Comparison of ENCODE assay signal across 22 mouse cellular contexts in the genomic region with DNA sequence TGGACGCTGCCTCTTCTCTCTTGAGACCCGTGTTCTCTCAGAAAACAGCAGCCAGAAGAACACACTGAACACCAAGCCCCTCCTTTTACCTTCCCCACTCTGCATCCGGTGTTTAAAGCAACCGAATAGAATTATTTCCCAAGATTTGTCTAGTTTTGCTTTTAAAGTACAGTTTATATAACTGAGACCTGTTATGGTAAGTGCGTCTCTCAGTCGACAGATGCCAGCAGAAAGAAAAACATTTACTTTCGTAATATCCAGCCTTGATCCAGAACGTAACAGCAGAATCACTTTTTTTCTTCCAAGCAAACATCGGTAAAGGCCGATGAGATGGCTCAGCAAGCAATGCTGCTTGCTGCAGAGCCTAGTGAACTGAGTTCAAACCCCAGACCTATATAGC. TPM values are rescaled to one million over a fixed set of nuclear protein-coding genes. Genes with fewer than 3 reads are reported as not detected.
DNase-seq lines count a peak whose midpoint lies in the region; ATAC-seq and TF ChIP-seq lines count a peak whose summit lies in the region.
"Had no signal": no experiment of that assay in that cellular context is flagged by ENCODE, and none has a peak within 500 bp of the region (broad histone marks: within the 10 kb centered on the region; RNA-seq: fewer than 3 reads in every experiment).

No protein-coding gene starts in this region.

- H3K27me3 ChIP-seq in kidney, embryonic 15.5 days, result no peaks in the 10 kb centered on the region
- no peaks in the 10 kb centered on the region for H3K27me3 ChIP-seq in kidney, embryonic 14.5 days (ENCODE audit: control insufficient read depth, insufficient read depth, low read length)
- no peaks in the 10 kb centered on the region for H3K27me3 ChIP-seq in lung, embryonic 16.5 days (ENCODE audit: control insufficient read depth, insufficient read depth, low read depth, low read length)
- no peaks in the 10 kb centered on the region for H3K27me3 ChIP-seq in intestine, embryonic 15.5 days (replicated peaks)
- H3K27me3 ChIP-seq: embryonic facial prominence, embryonic 13.5 days; hindbrain, embryonic 12.5 days; liver, embryonic 15.5 days had no signal

- H3K36me3 ChIP-seq in kidney, embryonic 15.5 days, result peaks cover 15% of the 10 kb centered on the region
- H3K36me3 ChIP-seq in kidney, embryonic 14.5 days (ENCODE audit: control insufficient read depth, insufficient read depth, low read length), result peaks cover 9% of the 10 kb centered on the region; the same call in 1 of the 2 replicates
- H3K36me3 ChIP-seq in lung, embryonic 16.5 days (ENCODE audit: control insufficient read depth, insufficient read depth, low read length), result no peaks in the 10 kb centered on the region
- H3K36me3 ChIP-seq in intestine, embryonic 15.5 days, result peaks cover 3% of the 10 kb centered on the region; the same call in 1 of the 2 replicates
- H3K36me3 ChIP-seq: embryonic facial prominence, embryonic 13.5 days; hindbrain, embryonic 12.5 days; liver, embryonic 15.5 days had no signal

- 0 out of 2 replicates have a peak overlapping the region, but pooled peaks have one; percentile 0 for H3K27ac ChIP-seq in kidney, embryonic 15.5 days
- no peak overlapping the region for H3K27ac ChIP-seq in kidney, embryonic 14.5 days (ENCODE audit: low read depth, low read length)
- H3K27ac ChIP-seq in lung, embryonic 16.5 days (ENCODE audit: low read length), result peak overlapping the region; percentile 79
- 0 out of 2 replicates have a peak overlapping the region, but pooled peaks have one; percentile 24 for H3K27ac ChIP-seq in intestine, embryonic 15.5 days
- H3K27ac ChIP-seq: forebrain, embryonic 10.5 days; heart, embryonic 10.5 days; hindbrain, embryonic 12.5 days; liver, embryonic 15.5 days had no signal

- DNase-seq in lung, adult 2 months, result no peak
- DNase-seq in telencephalon, adult 2 months (ENCODE audit: low read depth, low spot score), result peak; percentile 65
- no peak for DNase-seq in spleen, postnatal 14 days (ENCODE audit: low spot score in 2 of 2)
- DNase-seq: adrenal gland, postnatal 10 days; cerebellum, adult 2 months; heart, postnatal 10 days; kidney, adult 11 months; kidney, postnatal 36 days; layer of hippocampus, postnatal 36 days; right cerebral cortex, adult 18-20 months; spleen, adult 18-20 months; thymus, postnatal 4 days had no signal

- no peak for TF ChIP-seq POLR2A in lung, adult 2 months (IDR thresholded peaks at IDR 0.05; ENCODE audit: borderline replicate concordance, extremely low read depth, low read depth, low read length)

- no peak overlapping the region for H3K4me2 ChIP-seq in kidney, embryonic 15.5 days
- no peak overlapping the region for H3K4me2 ChIP-seq in kidney, embryonic 14.5 days (replicated peaks; ENCODE audit: low read depth, low read length)
- H3K4me2 ChIP-seq in lung, embryonic 16.5 days (ENCODE audit: low read depth, low read length), result no peak overlapping the region
- H3K4me2 ChIP-seq in intestine, embryonic 15.5 days (replicated peaks), result no peak overlapping the region
- H3K4me2 ChIP-seq: embryonic facial prominence, embryonic 13.5 days; hindbrain, embryonic 12.5 days; liver, embryonic 15.5 days had no signal

- ATAC-seq in kidney, embryonic 15.5 days (replicated peaks; ENCODE audit: low FRiP score), result no peak
- no peak for ATAC-seq in kidney, embryonic 14.5 days (ENCODE audit: low FRiP score, low TSS enrichment)
- ATAC-seq in lung, embryonic 16.5 days (ENCODE audit: low read depth), result no peak
- ATAC-seq in intestine, embryonic 15.5 days, result no peak
- no peak for ATAC-seq in megakaryocyte, adult 5-6 weeks (ENCODE audit: poor library complexity, severe bottlenecking)

- no peaks in the 10 kb centered on the region for H3K9me3 ChIP-seq in kidney, embryonic 15.5 days (replicated peaks)
- H3K9me3 ChIP-seq in kidney, embryonic 14.5 days (ENCODE audit: control insufficient read depth, low read length), result no peaks in the 10 kb centered on the region
- H3K9me3 ChIP-seq in lung, embryonic 16.5 days (ENCODE audit: control insufficient read depth, low read length), result no peaks in the 10 kb centered on the region
- H3K9me3 ChIP-seq in intestine, embryonic 15.5 days, result no peaks in the 10 kb centered on the region
- H3K9me3 ChIP-seq: embryonic facial prominence, embryonic 13.5 days; forebrain, embryonic 10.5 days; heart, embryonic 10.5 days; hindbrain, embryonic 12.5 days; liver, embryonic 15.5 days had no signal

- no peak for TF ChIP-seq CTCF in lung, adult 2 months (IDR thresholded peaks at IDR 0.05; ENCODE audit: insufficient read depth, low read length)

- no peak overlapping the region for H3K4me3 ChIP-seq in kidney, embryonic 15.5 days (replicated peaks)
- H3K4me3 ChIP-seq in kidney, embryonic 14.5 days (ENCODE audit: low read length), result no peak overlapping the region
- no peak overlapping the region for H3K4me3 ChIP-seq in lung, embryonic 16.5 days (ENCODE audit: low read length)
- no peak overlapping the region for H3K4me3 ChIP-seq in lung, adult 2 months (replicated peaks; ENCODE audit: extremely low read depth, low read depth, low read length)
- no peak overlapping the region for H3K4me3 ChIP-seq in intestine, embryonic 15.5 days (replicated peaks)
- H3K4me3 ChIP-seq: embryonic facial prominence, embryonic 13.5 days; forebrain, embryonic 10.5 days; heart, embryonic 10.5 days; hindbrain, embryonic 12.5 days; liver, embryonic 15.5 days had no signal

- H3K4me1 ChIP-seq in kidney, embryonic 15.5 days, result peaks cover 54% of the 10 kb centered on the region
- H3K4me1 ChIP-seq in kidney, embryonic 14.5 days (ENCODE audit: control insufficient read depth, insufficient read depth, low read length), result peaks cover 29% of the 10 kb centered on the region
- H3K4me1 ChIP-seq in lung, embryonic 16.5 days (replicated peaks; ENCODE audit: control insufficient read depth, insufficient read depth, low read length), result peaks cover 59% of the 10 kb centered on the region
- peaks cover 27% of the 10 kb centered on the region for H3K4me1 ChIP-seq in lung, adult 2 months (ENCODE audit: control insufficient read depth, insufficient read depth, low read length)
- peaks cover 30% of the 10 kb centered on the region for H3K4me1 ChIP-seq in intestine, embryonic 15.5 days (replicated peaks)

- WGBS in kidney, embryonic 15.5 days, result 74% methylated on average over 10 of the region's 10 CpGs
- 83% methylated on average over 10 of the region's 10 CpGs for WGBS in kidney, embryonic 14.5 days
- WGBS in lung, embryonic 16.5 days, result 36% methylated on average over 10 of the region's 10 CpGs
- WGBS in lung, adult 2 months, result 46% methylated on average over 10 of the region's 10 CpGs
- WGBS in intestine, embryonic 15.5 days, result 47% methylated on average over 10 of the region's 10 CpGs

- H3K9ac ChIP-seq in kidney, embryonic 15.5 days, result no peak overlapping the region
- H3K9ac ChIP-seq in kidney, embryonic 14.5 days (ENCODE audit: low read depth, low read length), result no peak overlapping the region
- no peak overlapping the region for H3K9ac ChIP-seq in lung, embryonic 16.5 days (ENCODE audit: low read length)
- H3K9ac ChIP-seq in intestine, embryonic 15.5 days, result no peak overlapping the region
- H3K9ac ChIP-seq: embryonic facial prominence, embryonic 13.5 days; hindbrain, embryonic 12.5 days; liver, embryonic 15.5 days had no signal

RNA-seq across cellular contexts. Expression of gene Vill, which starts 45.3 kb away (rescaled TPM):
- 36.4 and 46.2 TPM in 2 replicates for polyA plus RNA-seq in kidney, embryonic 15.5 days (2015; fragmentation: Nextera tagmentation; extraction: Ambion mirVana)
- polyA plus RNA-seq in kidney, embryonic 14.5 days (2014; fragmentation: Nextera tagmentation; extraction: Ambion mirVana), result 26.6 and 40.4 TPM in 2 replicates
- polyA plus RNA-seq in lung, embryonic 16.5 days (2015; fragmentation: Nextera tagmentation; extraction: Ambion mirVana), result 34.9 and 38.2 TPM in 2 replicates
- polyA plus RNA-seq in lung, adult 2 months (2012; rRNA removed), result 15.4 and 20.2 TPM in 2 replicates
- 16.1 and 17.2 TPM in 2 replicates for polyA plus RNA-seq in intestine, embryonic 15.5 days (2015; fragmentation: Nextera tagmentation; extraction: Ambion mirVana)
- total RNA-seq in megakaryocyte, adult 5-6 weeks (2015), result 17.0 and 22.8 TPM in 2 replicates
- 69.9 and 92.7 TPM in 2 replicates for total RNA-seq in megakaryocyte, adult 5-6 weeks (2017)
